Mouse (Mus musculus): Measurements from ENCODE around the gene Mdga1. TPM values are rescaled to one million over a fixed set of nuclear protein-coding genes. Genes with fewer than 3 reads are reported as not detected.

Mdga1 gene
- polyA plus RNA-seq (2015; fragmentation: Nextera tagmentation; extraction: Ambion mirVana) = 7.4 and 8.0 TPM in 2 replicates

DNA sequence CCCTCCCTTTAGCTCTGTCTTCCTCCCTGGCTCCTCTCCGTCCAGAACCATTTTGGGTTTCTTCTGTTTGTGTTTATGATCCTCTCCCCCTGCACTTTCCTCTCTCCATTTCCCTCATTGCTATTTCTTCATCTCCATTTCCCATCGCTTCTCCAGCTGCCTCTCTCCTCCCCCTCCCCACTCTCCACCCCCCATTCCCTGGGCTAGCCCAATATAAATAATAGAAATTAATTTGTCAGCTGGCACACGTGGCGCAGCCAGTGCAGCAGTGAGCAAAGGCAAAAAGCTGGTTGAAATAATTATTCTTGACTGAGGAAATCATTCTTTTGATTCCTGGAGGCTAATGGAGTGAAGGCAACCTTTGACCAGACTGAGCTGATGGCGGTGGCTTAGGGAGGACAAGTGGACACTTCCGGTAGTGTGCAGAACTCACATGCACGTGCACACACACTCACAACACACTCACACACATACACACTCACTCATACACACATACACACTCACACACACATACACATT is at the start of gene Mdga1:
Mdga1 (minus strand) TSS at position 51 of the 519 bp plus-strand sequence.
- WGBS = 73% methylated on average over 7 of the region's 7 CpGs
- Histone ChIP-seq H3K9ac (no peak within 1 kb of the TSS), H3K27me3 (0 out of 2 replicates have a peak, but pooled peaks cover 4% of the 10 kb centered on the region), H3K36me3 (ENCODE audit: poor library complexity, severe bottlenecking) (no peaks in the 10 kb centered on the region), H3K4me1 (peaks cover 18% of the 10 kb centered on the region), H3K27ac (no peak within 1 kb of the TSS), H3K4me2 (no peak within 1 kb of the TSS), H3K9me3 (replicated peaks) (no peaks in the 10 kb centered on the region), H3K4me3 (no peak within 1 kb of the TSS)
- no peak for ATAC-seq

DNA sequence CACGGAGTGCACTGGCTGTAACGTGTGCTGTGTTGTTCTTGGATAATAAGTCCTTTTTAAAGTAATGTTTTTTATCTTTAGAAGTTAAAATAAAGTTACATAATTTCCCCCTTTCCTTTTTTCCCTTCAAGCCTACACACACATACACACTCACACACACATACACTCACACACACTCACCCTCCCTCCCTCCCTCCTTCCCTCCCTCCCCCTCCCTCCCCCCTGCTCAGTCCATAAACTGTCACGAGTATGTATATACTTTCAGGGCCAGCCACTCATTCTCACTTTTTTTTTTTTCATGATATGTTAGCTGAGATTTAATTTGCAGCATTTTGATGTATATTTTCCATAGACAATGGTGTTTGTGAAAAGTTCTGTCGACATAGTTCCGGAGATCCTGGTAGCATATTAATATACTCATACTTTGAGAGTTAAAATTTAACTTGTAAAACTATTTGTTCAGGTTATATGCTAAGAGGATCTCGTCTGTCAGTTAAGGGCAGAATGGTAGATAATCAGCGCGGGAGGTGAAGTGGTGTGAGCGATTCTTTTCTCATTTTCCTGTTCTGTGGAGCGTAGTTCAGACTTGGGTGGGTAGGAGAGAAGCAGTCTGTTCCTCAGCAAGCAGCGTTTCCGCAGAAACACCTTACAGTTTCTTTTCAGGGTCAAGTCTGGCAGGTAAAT is 49.2 kb upstream of the Mdga1 start:
- Histone ChIP-seq H3K27me3 (no peaks in the 10 kb centered on the region), H3K9me3 (replicated peaks) (no peaks in the 10 kb centered on the region; the same call in 1 of the 2 replicates), H3K36me3 (ENCODE audit: poor library complexity, severe bottlenecking) (no peaks in the 10 kb centered on the region), H3K9ac (no peak overlapping the region), H3K4me2 (no peak overlapping the region), H3K4me1 (peaks cover 33% of the 10 kb centered on the region), H3K4me3 (no peak overlapping the region), H3K27ac (no peak overlapping the region)
- 86% methylated on average over 12 of the region's 12 CpGs for WGBS
- ATAC-seq = no peak

DNA sequence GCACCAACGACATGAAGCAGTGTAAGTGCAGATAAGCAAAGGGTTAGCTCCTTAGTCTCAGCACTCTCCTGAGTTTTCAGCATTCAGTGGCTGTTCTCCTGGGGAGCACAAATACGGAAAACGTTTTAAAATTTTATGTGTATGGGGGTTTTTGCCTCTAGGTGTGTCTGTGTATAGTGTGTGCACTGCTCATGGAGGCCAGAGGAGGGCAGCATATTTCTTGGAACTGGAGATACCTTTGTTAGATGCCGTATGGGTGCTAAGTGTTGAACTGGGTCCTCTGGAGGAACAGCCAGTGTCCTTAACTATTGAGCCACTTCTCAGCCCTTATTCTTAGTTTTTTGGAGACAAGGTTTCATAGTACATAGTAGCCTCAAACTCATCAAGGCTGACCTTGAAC is 44.8 kb upstream of the Mdga1 start:
- ATAC-seq = no peak
- Histone ChIP-seq H3K36me3 (ENCODE audit: poor library complexity, severe bottlenecking) (peaks cover 5% of the 10 kb centered on the region), H3K27ac (no peak overlapping the region), H3K9ac (no peak overlapping the region), H3K4me2 (no peak overlapping the region), H3K9me3 (replicated peaks) (no peaks in the 10 kb centered on the region; the same call in 1 of the 2 replicates), H3K27me3 (no peaks in the 10 kb centered on the region), H3K4me3 (no peak overlapping the region), H3K4me1 (peaks cover 15% of the 10 kb centered on the region)
- WGBS = 95% methylated on average over 4 of the region's 4 CpGs

DNA sequence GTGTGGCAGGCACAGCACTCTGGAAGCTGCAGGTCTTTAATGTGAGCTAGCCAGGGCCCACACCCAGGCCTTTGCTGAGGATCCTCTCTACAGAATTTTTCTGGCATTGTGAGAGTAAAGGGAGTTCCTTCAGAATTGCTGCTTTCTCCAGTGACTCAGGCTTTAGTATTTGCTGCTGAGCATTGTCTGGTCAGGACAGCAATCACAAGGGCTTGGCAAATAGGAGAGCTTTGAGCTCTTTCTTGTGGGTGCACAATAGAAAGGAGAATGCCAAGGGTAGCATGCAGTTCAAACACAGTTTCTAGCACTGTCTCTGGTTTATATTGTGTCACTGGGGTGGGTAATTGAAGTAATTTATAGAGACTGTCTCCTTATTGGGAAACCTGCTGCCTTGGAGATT is 38.5 kb upstream of the Mdga1 start:
- Histone ChIP-seq H3K27ac (peak overlapping the region; percentile 1; the same call in 1 of the 2 replicates), H3K4me3 (no peak overlapping the region), H3K36me3 (ENCODE audit: poor library complexity, severe bottlenecking) (peaks cover 7% of the 10 kb centered on the region), H3K9ac (0 out of 2 replicates have a peak overlapping the region, but pooled peaks have one; percentile 34), H3K4me1 (peaks cover 42% of the 10 kb centered on the region), H3K4me2 (peak overlapping the region; percentile 80), H3K9me3 (replicated peaks) (no peaks in the 10 kb centered on the region), H3K27me3 (no peaks in the 10 kb centered on the region)
- no peak for ATAC-seq

DNA sequence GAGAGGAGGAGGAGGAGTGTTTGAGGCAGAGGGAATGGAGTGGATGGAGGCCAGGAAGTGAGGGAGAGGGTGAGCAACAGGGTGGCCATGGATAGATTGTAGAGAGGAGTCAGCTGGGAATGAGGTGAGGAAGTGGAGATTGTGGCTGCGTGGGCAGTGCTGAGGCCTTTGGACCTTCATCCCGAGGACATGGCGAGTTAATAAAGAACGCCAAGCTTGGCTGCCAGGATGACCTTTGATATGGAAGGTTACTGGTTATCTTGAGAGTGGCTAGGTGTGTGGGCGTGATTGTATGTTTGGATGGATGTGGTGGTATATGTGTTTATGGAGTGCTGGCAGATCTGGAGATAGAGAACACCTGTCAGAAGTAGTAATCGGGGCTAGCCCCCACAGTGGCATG is 38.0 kb upstream of the Mdga1 start:
- Histone ChIP-seq H3K4me3 (no peak overlapping the region), H3K9me3 (replicated peaks) (no peaks in the 10 kb centered on the region), H3K4me1 (peaks cover 44% of the 10 kb centered on the region), H3K27ac (0 out of 2 replicates have a peak overlapping the region, but pooled peaks have one; percentile 1), H3K27me3 (no peaks in the 10 kb centered on the region), H3K36me3 (ENCODE audit: poor library complexity, severe bottlenecking) (peaks cover 7% of the 10 kb centered on the region), H3K9ac (0 out of 2 replicates have a peak overlapping the region, but pooled peaks have one; percentile 34), H3K4me2 (peak overlapping the region; percentile 80)
- ATAC-seq = no peak
- 90% methylated on average over 6 of the region's 6 CpGs for WGBS

DNA sequence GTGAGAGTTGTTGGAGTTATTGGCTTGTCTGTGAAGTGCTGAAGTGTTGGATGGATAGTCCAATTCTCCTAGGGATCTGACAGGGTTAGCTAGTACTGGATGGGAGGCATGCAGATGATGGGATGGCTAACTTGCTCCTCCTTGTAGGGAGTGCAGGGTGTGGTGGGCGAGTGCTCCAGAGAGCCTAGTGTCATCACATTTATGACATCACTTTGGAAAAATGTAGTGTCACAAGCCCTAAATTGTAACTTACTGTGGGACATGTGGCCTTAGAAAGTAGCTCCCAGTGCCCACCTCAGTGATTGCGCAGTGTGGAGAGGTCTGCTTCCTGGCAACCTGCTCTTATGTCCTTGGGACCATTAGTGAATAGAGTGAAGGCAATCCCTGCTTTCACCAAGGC is 37.0 kb upstream of the Mdga1 start:
- peak overlapping the region; percentile 80 for H3K4me2 ChIP-seq
- H3K27me3 ChIP-seq = no peaks in the 10 kb centered on the region
- H3K4me1 ChIP-seq = peaks cover 44% of the 10 kb centered on the region
- H3K27ac ChIP-seq = no peak overlapping the region
- ATAC-seq = no peak
- WGBS = 94% methylated on average over 2 of the region's 2 CpGs
- no peaks in the 10 kb centered on the region for H3K9me3 ChIP-seq (replicated peaks)
- H3K36me3 ChIP-seq (ENCODE audit: poor library complexity, severe bottlenecking) = peaks cover 7% of the 10 kb centered on the region
- H3K4me3 ChIP-seq = peak overlapping the region; percentile 95; the same call in 1 of the 2 replicates
- H3K9ac ChIP-seq = peak overlapping the region; percentile 36

DNA sequence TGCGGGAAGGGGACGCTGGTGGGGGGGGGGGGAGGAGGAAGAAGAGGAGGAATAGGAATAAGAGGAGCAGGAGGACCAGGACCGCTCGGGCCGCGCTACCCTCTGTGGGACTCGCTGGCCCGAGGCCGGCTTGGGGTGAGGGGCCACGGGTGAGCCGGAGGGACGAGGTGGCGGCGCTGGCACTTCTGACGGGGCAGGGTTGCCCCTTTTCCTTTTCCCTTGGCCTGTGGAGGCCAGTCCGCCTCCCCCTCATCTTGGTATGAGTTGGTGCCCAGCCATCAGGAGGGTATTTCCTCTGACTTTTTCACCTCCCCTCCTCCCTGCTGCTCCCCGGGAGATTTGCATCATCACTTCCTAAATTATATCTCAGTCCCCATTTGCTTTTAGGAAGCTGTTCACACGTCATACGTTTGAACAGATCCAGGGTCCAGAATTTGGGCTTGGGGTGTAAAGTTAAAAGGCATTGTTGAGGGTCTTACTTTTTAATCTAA is 35.6 kb upstream of the Mdga1 start:
- WGBS = under 1% methylated on average over 17 of the region's 19 CpGs
- peaks cover 7% of the 10 kb centered on the region for H3K36me3 ChIP-seq (ENCODE audit: poor library complexity, severe bottlenecking)
- ATAC-seq = peak; percentile 19; the same call in 1 of the 2 replicates
- no peaks in the 10 kb centered on the region for H3K9me3 ChIP-seq (replicated peaks)
- H3K4me2 ChIP-seq = peak overlapping the region; percentile 80
- peak overlapping the region; percentile 100 for H3K27ac ChIP-seq
- peak overlapping the region; percentile 95 for H3K4me3 ChIP-seq
- no peaks in the 10 kb centered on the region for H3K27me3 ChIP-seq
- peaks cover 44% of the 10 kb centered on the region for H3K4me1 ChIP-seq
- H3K9ac ChIP-seq = peak overlapping the region; percentile 98

DNA sequence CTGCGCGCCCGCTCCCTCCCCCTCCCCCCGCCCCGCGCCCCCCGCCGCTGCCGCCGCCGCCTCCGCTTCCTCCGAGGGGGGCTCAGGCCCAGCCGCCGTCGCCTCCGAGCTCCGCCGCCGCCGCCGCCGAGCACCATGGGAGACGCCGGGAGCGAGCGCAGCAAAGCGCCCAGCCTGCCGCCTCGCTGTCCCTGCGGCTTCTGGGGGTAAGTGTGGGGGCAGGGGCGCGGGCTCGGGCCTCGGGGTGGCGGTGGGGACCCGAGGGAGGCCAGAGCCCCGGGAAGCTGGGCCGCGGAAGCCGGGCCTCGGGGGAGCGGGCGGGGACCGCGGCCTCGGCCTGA is 35.2 kb upstream of the Mdga1 start:
- Histone ChIP-seq H3K36me3 (ENCODE audit: poor library complexity, severe bottlenecking) (peaks cover 6% of the 10 kb centered on the region), H3K9me3 (replicated peaks) (no peaks in the 10 kb centered on the region), H3K27ac (peak overlapping the region; percentile 100), H3K9ac (peak overlapping the region; percentile 98), H3K27me3 (no peaks in the 10 kb centered on the region), H3K4me3 (peak overlapping the region; percentile 95), H3K4me2 (peak overlapping the region; percentile 80), H3K4me1 (peaks cover 44% of the 10 kb centered on the region)
- ATAC-seq = no peak; the same call in none of the 2 replicates
- under 1% methylated on average over 26 of the region's 47 CpGs for WGBS

DNA sequence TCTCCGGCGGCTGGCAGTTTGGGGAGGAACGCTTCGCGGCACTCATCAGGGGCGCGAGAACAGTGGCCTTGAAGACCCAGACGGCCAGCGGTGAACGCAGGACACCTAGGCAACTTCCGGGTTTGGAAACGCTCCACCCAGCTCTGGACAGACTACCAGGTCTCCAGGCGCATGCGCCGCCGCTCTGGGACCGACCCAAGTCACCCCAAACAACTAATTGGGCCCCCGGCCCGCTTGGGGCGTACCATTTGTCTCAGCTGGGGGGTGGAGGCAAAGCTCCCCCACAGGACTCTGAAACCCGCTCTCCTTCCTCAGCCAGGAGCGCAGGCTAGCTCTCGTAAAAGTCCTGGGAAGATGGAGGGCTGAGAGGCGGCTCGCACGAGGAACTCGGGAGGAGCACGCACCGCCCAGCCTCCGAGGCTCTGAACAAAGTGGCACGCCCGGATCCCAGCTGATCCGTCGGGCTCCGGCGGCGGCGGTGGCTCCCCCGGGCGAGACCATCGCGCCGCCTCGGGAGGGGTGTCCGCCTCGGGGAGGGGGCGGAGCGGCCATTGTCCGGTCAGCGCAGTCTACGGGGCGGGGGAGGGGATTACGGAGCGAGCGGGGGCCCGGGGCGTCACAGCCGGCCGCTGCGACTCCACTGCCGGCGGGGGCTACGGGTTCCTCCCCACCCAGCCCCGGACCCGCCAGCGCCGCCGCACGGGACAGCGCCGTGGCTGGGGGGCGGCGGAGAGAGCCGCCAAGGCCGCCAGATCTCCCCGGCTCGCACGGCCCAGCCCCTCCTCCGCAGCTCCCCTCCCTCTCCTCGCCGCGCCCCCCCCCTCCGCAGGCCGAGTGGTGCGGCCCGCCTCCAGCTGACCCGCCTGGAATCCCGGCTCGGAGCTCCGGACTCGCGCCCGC is 34.6 kb upstream of the Mdga1 start, which contains the start of gene Zfand3:
Zfand3 (plus strand) TSS at position 531 of the 900 bp plus-strand sequence.
- H3K36me3 ChIP-seq (ENCODE audit: poor library complexity, severe bottlenecking) = 0 out of 2 replicates have a peak, but pooled peaks cover under 1% of the 10 kb centered on the region
- H3K4me2 ChIP-seq = peak within 1 kb of the TSS; percentile 80
- H3K4me1 ChIP-seq = peaks cover 40% of the 10 kb centered on the region
- no peaks in the 10 kb centered on the region for H3K9me3 ChIP-seq (replicated peaks)
- under 1% methylated on average over 43 of the region's 93 CpGs for WGBS
- peak within 1 kb of the TSS; percentile 98 for H3K9ac ChIP-seq
- ATAC-seq = peak; percentile 93
- H3K4me3 ChIP-seq = peak within 1 kb of the TSS; percentile 95
- H3K27ac ChIP-seq = peak within 1 kb of the TSS; percentile 100
- no peaks in the 10 kb centered on the region for H3K27me3 ChIP-seq

DNA sequence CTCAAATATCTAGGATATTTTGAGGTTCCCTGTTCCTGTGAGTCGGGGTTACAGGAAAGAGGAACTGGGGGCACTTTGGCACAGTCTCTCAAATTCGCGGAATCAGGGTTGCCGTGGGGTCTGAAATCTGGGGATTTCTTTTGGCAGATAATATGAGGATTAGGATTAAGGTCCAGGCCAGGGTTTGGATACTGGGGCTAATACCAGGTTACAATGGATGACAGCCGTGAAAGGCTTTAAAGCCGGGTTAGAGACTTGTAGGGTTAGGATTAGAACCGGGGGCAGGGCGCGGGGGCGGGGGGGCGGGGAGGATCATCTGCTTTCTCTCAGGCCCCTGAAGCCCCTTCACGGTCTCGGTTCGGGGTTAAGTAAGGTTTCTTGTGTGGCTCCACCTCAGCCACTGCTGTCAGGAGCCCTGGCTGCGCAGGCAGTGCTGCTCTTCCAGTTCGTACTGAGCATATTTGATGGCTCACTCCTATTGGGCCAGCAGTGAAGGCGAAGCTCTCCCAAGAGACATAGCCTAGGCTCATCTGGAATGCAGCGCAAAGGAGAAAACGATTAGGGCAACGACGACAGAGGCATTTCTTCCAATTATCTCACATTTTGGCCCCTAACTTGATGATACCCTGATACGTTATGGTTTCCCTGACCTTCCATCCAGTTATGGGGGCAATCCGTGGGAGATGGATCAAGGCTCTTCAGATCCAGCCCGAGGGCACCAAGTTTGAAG is 28.8 kb upstream of the Mdga1 start:
- no peaks in the 10 kb centered on the region for H3K27me3 ChIP-seq
- H3K4me1 ChIP-seq = peaks cover 6% of the 10 kb centered on the region
- H3K27ac ChIP-seq = no peak overlapping the region
- no peak overlapping the region for H3K9ac ChIP-seq
- H3K36me3 ChIP-seq (ENCODE audit: poor library complexity, severe bottlenecking) = no peaks in the 10 kb centered on the region
- WGBS = 55% methylated on average over 24 of the region's 24 CpGs
- no peak overlapping the region for H3K4me3 ChIP-seq
- H3K9me3 ChIP-seq (replicated peaks) = no peaks in the 10 kb centered on the region
- no peak for ATAC-seq
- H3K4me2 ChIP-seq = no peak overlapping the region

DNA sequence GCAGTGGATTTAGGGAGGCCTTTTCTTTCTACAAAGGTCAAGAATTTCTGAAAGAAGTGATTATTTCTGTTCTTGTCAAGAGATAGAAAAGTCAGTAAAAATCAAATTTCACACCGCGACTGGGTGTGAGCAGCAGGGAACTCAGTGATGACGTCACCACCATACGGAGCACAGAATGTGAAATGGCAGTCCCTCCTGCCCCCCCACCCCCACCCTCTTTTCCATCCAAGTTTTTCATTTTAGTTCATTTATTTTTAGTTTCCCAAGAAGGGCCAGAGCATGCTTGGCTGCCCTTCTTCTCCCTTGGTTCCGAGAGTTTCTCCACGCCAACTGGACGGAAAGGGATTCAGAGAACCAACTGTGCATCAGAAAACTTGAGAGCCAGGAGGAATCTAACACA is 27.8 kb upstream of the Mdga1 start:
- WGBS = 76% methylated on average over 7 of the region's 7 CpGs

More for the DNA sequence above, 27.8 kb upstream of the Mdga1 start:
- H3K36me3 ChIP-seq (ENCODE audit: poor library complexity, severe bottlenecking) = no peaks in the 10 kb centered on the region
- H3K4me3 ChIP-seq = no peak overlapping the region
- no peak overlapping the region for H3K4me2 ChIP-seq
- H3K27me3 ChIP-seq = no peaks in the 10 kb centered on the region
- H3K9me3 ChIP-seq (replicated peaks) = no peaks in the 10 kb centered on the region
- ATAC-seq = no peak
- H3K9ac ChIP-seq = no peak overlapping the region
- H3K27ac ChIP-seq = no peak overlapping the region
- no peaks in the 10 kb centered on the region for H3K4me1 ChIP-seq
